Mouse (Mus musculus) cerebellum, adult 2 months (tissue): ENCODE data around the gene Bin2. TPM values are rescaled to one million over a fixed set of nuclear protein-coding genes. Genes with fewer than 3 reads are reported as not detected.
"Not testable (repeated sequence)": the region's sequence is repeated elsewhere in the genome, so short reads cannot be mapped to it uniquely, and the experiment has no call there.

Source experiments
- DNase-seq, 2 experiments: peaks; one replicate each; pipeline ENCODE4 v3.0.0; 2021
- H3K27ac ChIP-seq: fragments of 200-500 bp; 2 replicates; pipeline ENCODE4 v1.5.1; 2012; ENCODE audit warnings: low read length, control low read depth, inconsistent platforms; ENCODE audit not compliant: insufficient read depth
- H3K27me3 ChIP-seq: fragments of 200-500 bp; 2 replicates; pipeline ENCODE4 v1.6.1; 2012; ENCODE audit warnings: inconsistent platforms, mild to moderate bottlenecking, low read length, moderate library complexity; ENCODE audit not compliant: control insufficient read depth, insufficient read depth
- H3K4me1 ChIP-seq: fragments of 200-500 bp; 2 replicates; pipeline ENCODE4 v1.6.1; 2011; ENCODE audit warnings: low read length; ENCODE audit not compliant: control insufficient read depth, insufficient read depth
- H3K4me3 ChIP-seq: fragments of 200-500 bp; replicated peaks from 2 replicates; pipeline ENCODE3; 2011; ENCODE audit warnings: mild to moderate bottlenecking, low read depth, low read length, control low read depth; ENCODE audit not compliant: insufficient read depth
- CTCF ChIP-seq: fragments of 200-500 bp; IDR thresholded peaks from 2 replicates; pipeline ENCODE4 v1.5.1; 2011; ENCODE audit warnings: low read depth, mild to moderate bottlenecking, control low read depth, low read length, moderate library complexity, borderline replicate concordance; ENCODE audit not compliant: insufficient read depth
- POLR2A ChIP-seq: fragments of 200-500 bp; IDR thresholded peaks from 2 replicates; pipeline ENCODE4 v1.6.1; 2011; ENCODE audit warnings: low read length, control low read depth, borderline replicate concordance; ENCODE audit not compliant: insufficient read depth
- WGBS: fragments of 180-500 bp; shearing (Covaris S2); methylation state at CpG from one replicate; pipeline ENCODE4 v1.1.7; 2018; 5-methylcytosine and 5-hydroxymethylcytosine counted together
- polyA plus RNA-seq: library from polyadenylated mRNA; depleted of rRNA; stranded (reverse); fragments of >200 nt; gene quantifications from 2 replicates; pipeline ENCODE4 v1.2.3, GENCODE M21; 2012

Bin2 gene
- polyA plus RNA-seq, 1 experiment = 4.1 TPM

DNA sequence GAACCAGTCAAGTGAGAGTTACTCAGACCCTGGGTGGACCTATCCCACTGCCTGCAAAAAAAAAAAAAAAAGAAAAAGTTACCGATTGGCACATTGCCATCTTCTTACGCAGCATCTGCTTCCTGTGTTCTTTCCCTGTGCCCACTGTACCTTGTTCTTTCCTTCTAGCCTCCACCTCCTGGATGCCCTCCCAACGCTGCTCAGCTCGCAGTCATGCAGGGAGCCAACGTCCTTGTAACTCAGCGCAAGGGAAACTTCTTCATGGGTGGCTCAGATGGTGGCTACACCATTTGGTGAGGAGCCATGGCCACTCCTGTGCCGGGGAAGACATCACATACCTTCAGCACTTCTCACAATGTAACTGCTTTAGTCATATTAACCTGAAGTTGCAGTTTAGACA lies 50.2 kb downstream of the Bin2 start:
- DNase-seq = no peak
- TF ChIP-seq CTCF = no peak
- TF ChIP-seq POLR2A = no peak
- Histone ChIP-seq H3K27me3 (no peaks in the 10 kb centered on the region), H3K4me1 (no peaks in the 10 kb centered on the region), H3K4me3 (no peak overlapping the region), H3K27ac (no peak overlapping the region)
- WGBS = 58% methylated on average over 7 of the region's 7 CpGs

DNA sequence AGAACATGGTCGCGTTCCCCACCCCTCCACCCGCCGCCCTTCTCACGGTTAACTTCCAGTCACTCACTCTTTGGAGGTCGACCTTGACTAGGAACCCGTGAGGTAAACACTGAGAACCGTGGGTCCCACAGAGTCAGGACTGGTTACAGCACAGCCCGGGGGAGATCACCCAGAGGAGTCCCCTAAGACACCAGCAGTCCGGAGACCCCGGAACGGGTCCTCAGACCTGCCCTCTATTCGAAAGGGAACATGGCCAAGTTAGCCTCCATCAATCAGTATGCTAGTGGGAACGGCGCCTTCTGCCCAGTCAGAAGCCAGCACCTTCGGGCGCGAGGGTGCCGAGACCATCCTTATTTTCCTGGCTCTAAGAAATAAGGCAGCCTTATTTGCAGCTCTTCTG lies 53.1 kb downstream of the Bin2 start:
- WGBS = under 1% methylated on average over 19 of the region's 19 CpGs
- no peaks in the 10 kb centered on the region for H3K27me3 ChIP-seq
- H3K4me3 ChIP-seq = peak overlapping the region; percentile 91
- TF ChIP-seq POLR2A (no peak), CTCF (no peak)
- no peaks in the 10 kb centered on the region for H3K4me1 ChIP-seq
- no peak for DNase-seq
- peak overlapping the region; percentile 92 for H3K27ac ChIP-seq

DNA sequence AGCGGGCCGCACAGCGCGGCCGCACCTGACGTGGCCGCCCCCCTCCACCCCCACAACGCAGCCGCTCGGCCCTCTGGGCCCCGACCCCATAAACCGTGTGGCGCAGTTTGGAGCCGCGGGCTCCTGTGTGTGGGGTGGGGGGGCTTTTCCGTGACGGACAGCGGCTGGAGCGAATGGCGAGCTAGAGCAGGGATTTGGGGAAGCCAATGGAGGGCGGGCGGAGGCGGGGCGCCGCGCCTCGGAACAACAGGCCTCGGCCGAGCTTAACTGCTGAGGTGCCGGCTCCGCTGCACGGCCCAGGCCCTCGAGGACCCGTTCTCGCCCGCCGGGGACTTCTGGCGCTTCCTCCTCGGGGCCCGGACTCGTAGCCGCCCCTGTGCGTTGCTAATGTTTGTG lies 53.5 kb downstream of the Bin2 start:
- no peak for TF ChIP-seq CTCF
- no peak; the same call in 1 of the 2 replicates for TF ChIP-seq POLR2A
- WGBS = under 1% methylated on average over 41 of the region's 43 CpGs

GRCm38 (mm10) chr15:100614996-100615824 lies 54.1 kb downstream of the Bin2 start, which contains the start of gene Dazap2:
Dazap2 (plus strand) TSS chr15:100615349.
- peak within 1 kb of the TSS; percentile 92 for H3K27ac ChIP-seq
- DNase-seq = peak; percentile 98

More for the DNA sequence above, 53.5 kb downstream of the Bin2 start:
- Histone ChIP-seq H3K27me3 (no peaks in the 10 kb centered on the region), H3K27ac (peak overlapping the region; percentile 92), H3K4me1 (no peaks in the 10 kb centered on the region), H3K4me3 (peak overlapping the region; percentile 91)
- peak; percentile 86 to 87 for DNase-seq

GRCm38 (mm10) chr15:100614218-100614995 lies 54.9 kb downstream of the Bin2 start:
- H3K4me3 ChIP-seq = peak overlapping the region; percentile 91
- no peak for DNase-seq
- H3K4me1 ChIP-seq = no peaks in the 10 kb centered on the region
- no peaks in the 10 kb centered on the region for H3K27me3 ChIP-seq
- WGBS = 12% methylated on average over 43 of the region's 43 CpGs
- H3K27ac ChIP-seq = peak overlapping the region; percentile 61
- TF ChIP-seq CTCF = no peak
- no peak for TF ChIP-seq POLR2A

More at GRCm38 (mm10) chr15:100614996-100615824, 54.1 kb downstream of the Bin2 start, which contains the start of gene Dazap2:
- peak within 1 kb of the TSS; percentile 91 for H3K4me3 ChIP-seq
- no peak for TF ChIP-seq CTCF
- peak; percentile 92 for TF ChIP-seq POLR2A
- H3K27me3 ChIP-seq = no peaks in the 10 kb centered on the region
- H3K4me1 ChIP-seq = no peaks in the 10 kb centered on the region
- 1% methylated on average over 88 of the region's 99 CpGs for WGBS

GRCm38 (mm10) chr15:100613584-100613983 lies 55.8 kb downstream of the Bin2 start:
- Histone ChIP-seq H3K27ac (peak overlapping the region; percentile 25; the same call in 1 of the 2 replicates), H3K4me3 (peak overlapping the region; percentile 55), H3K4me1 (no peaks in the 10 kb centered on the region), H3K27me3 (no peaks in the 10 kb centered on the region)
- WGBS = 3% methylated on average over 16 of the region's 16 CpGs
- DNase-seq = peak; percentile 82 to 91
- TF ChIP-seq CTCF = peak; percentile 88
- no peak for TF ChIP-seq POLR2A

- WGBS = 86% methylated on average over 2 of the region's 2 CpGs
- TF ChIP-seq POLR2A (no peak), CTCF (0 out of 2 replicates have a peak, but pooled peaks have one; percentile 17)
Measured at GRCm38 (mm10) chr15:100612432-100612831, 56.9 kb downstream of the Bin2 start.

GRCm38 (mm10) chr15:100611951-100612350 lies 57.4 kb downstream of the Bin2 start:
- TF ChIP-seq POLR2A = no peak
- TF ChIP-seq CTCF = no peak
- no peak for DNase-seq

More at GRCm38 (mm10) chr15:100612432-100612831, 56.9 kb downstream of the Bin2 start:
- Histone ChIP-seq H3K27ac (no peak overlapping the region), H3K27me3 (no peaks in the 10 kb centered on the region), H3K4me3 (no peak overlapping the region), H3K4me1 (no peaks in the 10 kb centered on the region)
- DNase-seq = no peak

DNA sequence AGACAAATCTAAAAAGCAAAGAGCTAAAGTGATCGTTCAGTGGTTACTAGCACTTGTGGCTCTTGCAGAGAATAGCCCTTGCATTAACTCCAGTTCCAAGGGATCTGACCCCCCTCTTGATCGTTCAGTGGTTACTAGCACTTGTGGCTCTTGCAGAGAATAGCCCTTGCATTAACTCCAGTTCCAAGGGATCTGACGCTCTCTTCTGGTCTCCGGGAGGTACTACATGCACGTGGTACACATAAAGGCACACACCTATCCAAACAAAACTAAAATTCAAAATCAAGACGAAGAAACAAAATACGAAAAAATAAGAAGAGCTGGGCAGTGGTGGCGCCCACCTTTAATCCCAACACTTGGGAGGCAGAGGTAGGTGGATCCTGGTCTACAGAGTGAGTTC lies 62.7 kb downstream of the Bin2 start:
- not testable (repeated sequence) for DNase-seq, H3K27me3 ChIP-seq, H3K27ac ChIP-seq, H3K4me3 ChIP-seq, H3K4me1 ChIP-seq
- 88% methylated on average over 8 of the region's 8 CpGs for WGBS

More at GRCm38 (mm10) chr15:100611951-100612350, 57.4 kb downstream of the Bin2 start:
- H3K4me3 ChIP-seq = no peak overlapping the region
- H3K27me3 ChIP-seq = no peaks in the 10 kb centered on the region
- no peak overlapping the region for H3K27ac ChIP-seq
- H3K4me1 ChIP-seq = no peaks in the 10 kb centered on the region
- WGBS = 92% methylated on average over 7 of the region's 7 CpGs
